Mouse (Mus musculus) MEL (cell line): ENCODE data around the gene Acot7. TPM values are rescaled to one million over a fixed set of nuclear protein-coding genes. Genes with fewer than 3 reads are reported as not detected.

Source experiments
- DNase-seq: peaks from one replicate; pipeline ENCODE4 v3.0.0; 2011; ENCODE audit warnings: low read depth, low spot score
- H3K27ac ChIP-seq: 2 replicates; pipeline ENCODE4 v1.5.1; 2012; ENCODE audit warnings: low read depth, mild to moderate bottlenecking, control low read depth, low read length, moderate library complexity; ENCODE audit not compliant: control insufficient read depth
- H3K27me3 ChIP-seq, 2 experiments: fragments of 150-350 bp in 1 of 2; sonication (generic) in 1 of 2; 2 replicates each; pipeline ENCODE4 v1.6.1; 2012; ENCODE audit warnings: low read length in 2 of 2, mild to moderate bottlenecking in 2 of 2, improper control_type of control experiment in 1 of 2, moderate library complexity in 1 of 2; ENCODE audit not compliant: insufficient read depth in 2 of 2, control insufficient read depth in 1 of 2
- H3K36me3 ChIP-seq, 2 experiments: 2 replicates each; pipeline ENCODE4 v1.6.1; 2012 to 2014; ENCODE audit warnings: low read length in 2 of 2, improper control_type of control experiment in 1 of 2, inconsistent platforms in 1 of 2, mild to moderate bottlenecking in 1 of 2; ENCODE audit not compliant: insufficient read depth in 2 of 2, control insufficient read depth in 1 of 2
- H3K4me1 ChIP-seq, 2 experiments: fragments of 150-350 bp in 1 of 2; sonication (generic) in 1 of 2; 2 replicates each; pipeline ENCODE4 v1.6.1; 2012; ENCODE audit warnings: low read length in 2 of 2, improper control_type of control experiment in 1 of 2, mild to moderate bottlenecking in 1 of 2; ENCODE audit not compliant: insufficient read depth in 2 of 2, control insufficient read depth in 1 of 2
- H3K4me3 ChIP-seq, 2 experiments: fragments of 150-350 bp in 1 of 2; sonication (generic) in 1 of 2; 2 replicates each; pipeline ENCODE4 v1.5.1; 2012; ENCODE audit warnings: low read depth in 2 of 2, low read length in 2 of 2, mild to moderate bottlenecking in 2 of 2, moderate library complexity in 2 of 2, control low read depth in 1 of 2, improper control_type of control experiment in 1 of 2; ENCODE audit not compliant: control insufficient read depth in 1 of 2, insufficient read depth in 1 of 2
- H3K79me2 ChIP-seq: 2 replicates; pipeline ENCODE4 v1.6.1; 2012; ENCODE audit warnings: mild to moderate bottlenecking, low read length, moderate library complexity; ENCODE audit not compliant: control insufficient read depth, poor library complexity, insufficient read depth
- H3K9ac ChIP-seq: 2 replicates; pipeline ENCODE4 v1.6.1; 2012; ENCODE audit warnings: low read depth, mild to moderate bottlenecking, control low read depth, low read length, moderate library complexity; ENCODE audit not compliant: control insufficient read depth, poor library complexity, severe bottlenecking
- H3K9me3 ChIP-seq: fragments of 150-350 bp; sonication (generic); replicated peaks from 2 replicates; pipeline ENCODE4 v1.6.1; 2012; ENCODE audit warnings: mild to moderate bottlenecking, low read length, improper control_type of control experiment, moderate library complexity; ENCODE audit not compliant: insufficient read depth
- BHLHE40 ChIP-seq: IDR thresholded peaks from 2 replicates; pipeline ENCODE4 v1.6.1; 2012; ENCODE audit warnings: low read depth, mild to moderate bottlenecking, inconsistent platforms, low read length, improper control_type of control experiment, borderline replicate concordance
- CHD2 ChIP-seq: IDR thresholded peaks from 2 replicates; pipeline ENCODE4 v1.6.1; 2011; ENCODE audit warnings: low read length, improper control_type of control experiment
- CTCF ChIP-seq, 3 experiments: IDR thresholded peaks in 2 of 3; conservative IDR thresholded peaks in 1 of 3; 2 replicates each; pipeline ENCODE4 v1.5.1; 2011 to 2012; ENCODE audit warnings: low read length in 3 of 3, low read depth in 2 of 3, mild to moderate bottlenecking in 2 of 3, improper control_type of control experiment in 1 of 3, inconsistent platforms in 1 of 3, mixed read lengths in 1 of 3, moderate library complexity in 1 of 3; ENCODE audit not compliant: control insufficient read depth in 1 of 3, insufficient read depth in 1 of 3, poor library complexity in 1 of 3, severe bottlenecking in 1 of 3
- E2F4 ChIP-seq: IDR thresholded peaks from 2 replicates; pipeline ENCODE4 v1.6.1; 2011; ENCODE audit warnings: low read depth, low read length, improper control_type of control experiment, borderline replicate concordance
- EP300 ChIP-seq, 2 experiments: IDR thresholded peaks; 2 replicates each; pipeline ENCODE4 v1.6.1; 2011; ENCODE audit warnings: improper control_type of control experiment in 2 of 2, low read length in 2 of 2, low read depth in 1 of 2, mild to moderate bottlenecking in 1 of 2
- GABPA ChIP-seq: IDR thresholded peaks from 2 replicates; pipeline ENCODE4 v1.6.1; 2012; ENCODE audit warnings: low read depth, mild to moderate bottlenecking, inconsistent platforms, low read length, improper control_type of control experiment, moderate library complexity
- MAFK ChIP-seq: IDR thresholded peaks from 2 replicates; pipeline ENCODE4 v1.6.1; 2011; ENCODE audit warnings: low read depth, mild to moderate bottlenecking, low read length, improper control_type of control experiment, borderline replicate concordance
- MAX ChIP-seq: IDR thresholded peaks from 2 replicates; pipeline ENCODE4 v1.6.1; 2011; ENCODE audit warnings: low read length, improper control_type of control experiment
- MAZ ChIP-seq: IDR thresholded peaks from 2 replicates; pipeline ENCODE4 v1.6.1; 2012; ENCODE audit warnings: low read depth, mild to moderate bottlenecking, inconsistent platforms, low read length, improper control_type of control experiment
- MXI1 ChIP-seq: IDR thresholded peaks from 2 replicates; pipeline ENCODE4 v1.6.1; 2011; ENCODE audit warnings: mild to moderate bottlenecking, low read depth, low read length, improper control_type of control experiment
- NRF1 ChIP-seq: IDR thresholded peaks from 2 replicates; pipeline ENCODE4 v1.6.1; 2014; ENCODE audit warnings: low read depth, mild to moderate bottlenecking, inconsistent platforms, low read length, improper control_type of control experiment, moderate library complexity; ENCODE audit not compliant: poor library complexity, insufficient read depth, severe bottlenecking
- POLR2AphosphoS5 ChIP-seq: IDR thresholded peaks from 2 replicates; pipeline ENCODE4 v1.6.1; 2012; ENCODE audit warnings: low read depth, borderline replicate concordance, mild to moderate bottlenecking, inconsistent platforms, low read length, moderate library complexity, mixed read lengths
- SIN3A ChIP-seq: IDR thresholded peaks from 2 replicates; pipeline ENCODE4 v1.6.1; 2012; ENCODE audit warnings: low read length, improper control_type of control experiment, inconsistent platforms
- SMC3 ChIP-seq: IDR thresholded peaks from 2 replicates; pipeline ENCODE4 v1.6.1; 2011; ENCODE audit warnings: low read depth, low read length, improper control_type of control experiment
- TAL1 ChIP-seq: IDR thresholded peaks from 2 replicates; pipeline ENCODE4 v1.6.1; 2012; ENCODE audit warnings: mild to moderate bottlenecking, inconsistent platforms, low read length, moderate library complexity, mixed read lengths
- UBTF ChIP-seq: IDR thresholded peaks from 2 replicates; pipeline ENCODE4 v1.6.1; 2012; ENCODE audit warnings: low read depth, mild to moderate bottlenecking, inconsistent platforms, low read length, improper control_type of control experiment, moderate library complexity, borderline replicate concordance; ENCODE audit not compliant: insufficient read depth
- USF1 ChIP-seq: IDR thresholded peaks from 2 replicates; pipeline ENCODE4 v1.6.1; 2014; ENCODE audit warnings: low read depth, mild to moderate bottlenecking, inconsistent platforms, low read length, improper control_type of control experiment, moderate library complexity
- ZC3H11A ChIP-seq: IDR thresholded peaks from 2 replicates; pipeline ENCODE4 v1.6.1; 2012; ENCODE audit warnings: low read depth, mild to moderate bottlenecking, inconsistent platforms, low read length, improper control_type of control experiment
- ZKSCAN1 ChIP-seq: IDR thresholded peaks from 2 replicates; pipeline ENCODE4 v1.6.1; 2012; ENCODE audit warnings: low read depth, mild to moderate bottlenecking, inconsistent platforms, low read length, improper control_type of control experiment, moderate library complexity
- ZMIZ1 ChIP-seq: IDR thresholded peaks from 2 replicates; pipeline ENCODE4 v1.6.1; 2012; ENCODE audit warnings: low read depth, mild to moderate bottlenecking, inconsistent platforms, low read length, improper control_type of control experiment, moderate library complexity
- ZNF384 ChIP-seq: IDR thresholded peaks from 2 replicates; pipeline ENCODE4 v1.6.1; 2012; ENCODE audit warnings: low read depth, mild to moderate bottlenecking, inconsistent platforms, low read length, improper control_type of control experiment
- polyA plus RNA-seq, 2 experiments: library from polyadenylated mRNA; stranded (reverse) in 1 of 2; unstranded in 1 of 2; fragments of >175 nt in 1 of 2; fragments of >200 nt in 1 of 2; gene quantifications; 2 replicates each; pipeline versions ENCODE4 v1.2.1 to v1.2.4; 2012; ENCODE audit warnings: low replicate concordance in 2 of 2, low read depth in 1 of 2; ENCODE audit not compliant: insufficient read length in 2 of 2, insufficient read depth in 1 of 2, missing spikeins in 1 of 2
- total RNA-seq: library from RNA; depleted of rRNA; stranded (reverse); fragments of 300-350 nt; gene quantifications from 2 replicates; pipeline ENCODE4 v1.2.3, GENCODE M21; 2012

Acot7 gene
- total and polyA plus RNA-seq, 3 experiments = 92.7 to 127 TPM; not detected in 1

GRCm38 (mm10) chr4:152157779-152158584, 20.0 kb upstream of the Acot7 start (continued):
- peak; percentile 45 for TF ChIP-seq SMC3
- no peak for TF ChIP-seq MXI1
- no peak; the same call in 1 of the 2 replicates for TF ChIP-seq ZC3H11A
- TF ChIP-seq ZKSCAN1 = no peak
- TF ChIP-seq E2F4 = no peak
- no peak for TF ChIP-seq ZMIZ1
- TF ChIP-seq TAL1 = no peak
- no peak for TF ChIP-seq UBTF
- peak; percentile 91; the same call in 1 of the 2 replicates for TF ChIP-seq SIN3A

GRCm38 (mm10) chr4:152158585-152159284, 19.2 kb upstream of the Acot7 start, which contains the start of gene Hes2:
TSS of gene Hes2 (plus strand) at chr4:152158867.
- Histone ChIP-seq H3K36me3 (peaks cover 0 to 8% of the 10 kb centered on the region in 2 experiments; a peak in 2 of 4 replicates), H3K4me1 (peaks cover 0 to 15% of the 10 kb centered on the region in 2 experiments; a peak in 2 of 4 replicates), H3K9me3 (no peaks in the 10 kb centered on the region), H3K9ac (peak within 1 kb of the TSS; percentile 66), H3K4me3 (peak within 1 kb of the TSS; percentile 52 to 59), H3K27ac (peak within 1 kb of the TSS; percentile 23), H3K27me3 (no peaks in the 10 kb centered on the region), H3K79me2 (no peaks in the 10 kb centered on the region)
- TF ChIP-seq EP300 (IDR thresholded peaks at IDR 0.05; ENCODE audit: low read depth in 1 of 2, low read length in 2 of 2) (0 out of 4 replicates have a peak, but pooled peaks of 1 of the 2 experiments have one; percentile 17), ZNF384 (no peak), MXI1 (peak; percentile 94), MAFK (no peak), SIN3A (peak; percentile 50; the same call in 1 of the 2 replicates), POLR2AphosphoS5 (no peak), MAX (peak; percentile 57; the same call in 1 of the 2 replicates), UBTF (no peak), CTCF (IDR thresholded peaks at IDR 0.05 in 2 of 3, conservative IDR thresholded peaks at IDR 0.05 in 1 of 3; ENCODE audit: control insufficient read depth in 1 of 3, insufficient read depth in 1 of 3, low read depth in 2 of 3, low read length in 3 of 3, poor library complexity in 1 of 3, severe bottlenecking in 1 of 3) (no peak), GABPA (no peak), ZKSCAN1 (no peak), USF1 (peak; percentile 84), CHD2 (no peak), NRF1 (no peak), BHLHE40 (no peak), MAZ (no peak)
- DNase-seq = no peak
